Mouse (Mus musculus) heart, embryonic 13.5 days (tissue): ENCODE data around the gene Lgals3bp. TPM values are rescaled to one million over a fixed set of nuclear protein-coding genes. Genes with fewer than 3 reads are reported as not detected.
A peak's percentile ranks its signal among the peaks of the same experiment; 100 is the strongest.

Experiments
- ATAC-seq: fragments of 200-750 bp; cut with Nextera tagmentation; 2 replicates; pipeline ENCODE4 v1.8.0; 2017; ENCODE audit warnings: moderate TSS enrichment; ENCODE audit not compliant: insufficient number of reproducible peaks, low FRiP score, low TSS enrichment; ENCODE audit errors: extremely low read depth
- H3K27ac ChIP-seq: fragments of 300-500 bp; sonication (generic); replicated peaks from 2 replicates; pipeline ENCODE4 v1.5.1; 2015; ENCODE audit warnings: moderate library complexity, mild to moderate bottlenecking, inconsistent platforms
- H3K27me3 ChIP-seq: fragments of 300-500 bp; sonication (generic); replicated peaks from 2 replicates; pipeline ENCODE4 v1.6.1; 2015; ENCODE audit warnings: mild to moderate bottlenecking, inconsistent platforms
- H3K36me3 ChIP-seq: fragments of 300-500 bp; sonication (generic); 2 replicates; pipeline ENCODE4 v1.6.1; 2015; ENCODE audit warnings: mild to moderate bottlenecking, inconsistent platforms
- H3K4me1 ChIP-seq: fragments of 300-500 bp; sonication (generic); 2 replicates; pipeline ENCODE4 v1.6.1; 2015; ENCODE audit warnings: inconsistent platforms
- H3K4me2 ChIP-seq: fragments of 300-500 bp; sonication (generic); 2 replicates; pipeline ENCODE4 v1.6.1; 2015; ENCODE audit warnings: inconsistent platforms, mild to moderate bottlenecking, moderate library complexity
- H3K4me3 ChIP-seq: fragments of 300-500 bp; sonication (generic); 2 replicates; pipeline ENCODE4 v1.5.1; 2015; ENCODE audit warnings: moderate library complexity, mild to moderate bottlenecking, inconsistent platforms
- H3K9ac ChIP-seq: fragments of 300-500 bp; sonication (generic); 2 replicates; pipeline ENCODE4 v1.6.1; 2015; ENCODE audit warnings: inconsistent platforms, mild to moderate bottlenecking, moderate library complexity
- H3K9me3 ChIP-seq: fragments of 300-500 bp; sonication (generic); 2 replicates; pipeline ENCODE4 v1.6.1; 2016; ENCODE audit warnings: inconsistent platforms
- WGBS: fragments of 180-500 bp; shearing (Covaris S2); methylation state at CpG from one replicate; pipeline ENCODE4 v1.1.7; 2015; ENCODE audit warnings: mixed read lengths; 5-methylcytosine and 5-hydroxymethylcytosine counted together
- polyA plus RNA-seq: library from polyadenylated mRNA; unstranded; fragments of >200 nt; fragmentation: Nextera tagmentation; extraction: Ambion mirVana; gene quantifications from 2 replicates; pipeline ENCODE4 v1.2.1, GENCODE M21; 2015

Gene Lgals3bp
- polyA plus RNA-seq, 1 experiment from 2014 or later, result 7.3 TPM

- ATAC-seq, result peak; percentile 91
- peaks cover 38% of the 10 kb centered on the region for H3K4me1 ChIP-seq
- no peaks in the 10 kb centered on the region for H3K9me3 ChIP-seq
- H3K27me3 ChIP-seq, result peaks cover 7% of the 10 kb centered on the region; the same call in 1 of the 2 replicates
- peak within 1 kb of the TSS; percentile 99 for H3K9ac ChIP-seq
- H3K4me2 ChIP-seq, result peak within 1 kb of the TSS; percentile 92
- H3K27ac ChIP-seq, result peak within 1 kb of the TSS; percentile 74
- H3K4me3 ChIP-seq, result peak within 1 kb of the TSS; percentile 88
- WGBS, result under 1% methylated on average over 50 of the region's 50 CpGs
- H3K36me3 ChIP-seq, result peaks cover 30% of the 10 kb centered on the region
These were observed 17.1 kb upstream of the Lgals3bp start, which contains the start of gene Cant1 for GRCm38 (mm10) chr11:118418834-118419504. TSS of gene Cant1 (minus strand) at chr11:118419086.

DNA sequence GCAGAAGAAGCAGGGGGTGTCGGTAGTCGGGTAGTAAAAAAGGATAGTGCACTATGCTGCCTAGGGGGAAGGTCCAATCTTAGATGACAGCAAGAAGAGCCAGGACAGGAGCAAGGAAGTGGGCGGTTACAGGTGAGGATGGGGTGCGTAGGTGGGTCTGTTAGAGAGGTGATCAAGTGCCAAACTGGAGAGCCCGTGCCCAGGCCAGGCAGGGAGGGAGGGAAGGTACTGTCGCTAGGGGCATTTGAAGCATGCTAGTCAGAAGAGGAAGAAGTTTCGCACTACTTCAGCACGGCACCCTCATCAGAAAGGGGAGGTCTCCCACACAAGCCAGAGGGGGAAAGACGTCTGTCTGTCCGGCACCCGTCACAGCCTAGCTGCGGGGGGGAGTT, 16.5 kb upstream of the Lgals3bp start:
- 4% methylated on average over 12 of the region's 12 CpGs for WGBS
- Histone ChIP-seq H3K9me3 (no peaks in the 10 kb centered on the region), H3K4me3 (peak overlapping the region; percentile 88), H3K36me3 (peaks cover 35% of the 10 kb centered on the region), H3K9ac (peak overlapping the region; percentile 99), H3K4me1 (peaks cover 33% of the 10 kb centered on the region), H3K27me3 (peaks cover 7% of the 10 kb centered on the region; the same call in 1 of the 2 replicates), H3K27ac (peak overlapping the region; percentile 74), H3K4me2 (peak overlapping the region; percentile 92)
- ATAC-seq, result no peak

DNA sequence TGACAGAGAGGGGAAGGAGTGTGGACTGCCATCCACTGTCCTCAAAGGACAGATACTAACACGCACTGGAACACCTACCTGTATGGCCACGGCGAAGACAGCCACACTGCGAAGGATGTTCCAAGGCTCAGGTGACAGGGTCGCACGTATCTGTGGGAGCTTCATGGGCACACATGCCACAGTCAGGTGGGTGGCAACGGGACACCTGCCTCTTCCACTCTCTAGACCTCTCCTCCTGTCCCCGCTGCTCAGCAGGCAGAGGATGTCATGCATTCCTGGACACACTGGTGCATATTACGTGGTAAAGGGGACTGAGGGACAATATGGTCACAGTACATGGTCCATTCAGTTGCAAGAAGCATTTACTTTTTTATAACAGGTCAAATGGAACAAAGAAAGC, 15.6 kb upstream of the Lgals3bp start:
- no peak for ATAC-seq
- Histone ChIP-seq H3K9ac (peak overlapping the region; percentile 99; the same call in 1 of the 2 replicates), H3K27me3 (peaks cover 2% of the 10 kb centered on the region; the same call in 1 of the 2 replicates), H3K4me1 (peaks cover 26% of the 10 kb centered on the region), H3K9me3 (no peaks in the 10 kb centered on the region), H3K36me3 (peaks cover 41% of the 10 kb centered on the region), H3K4me3 (no peak overlapping the region), H3K4me2 (peak overlapping the region; percentile 92), H3K27ac (no peak overlapping the region)
- 88% methylated on average over 9 of the region's 9 CpGs for WGBS

DNA sequence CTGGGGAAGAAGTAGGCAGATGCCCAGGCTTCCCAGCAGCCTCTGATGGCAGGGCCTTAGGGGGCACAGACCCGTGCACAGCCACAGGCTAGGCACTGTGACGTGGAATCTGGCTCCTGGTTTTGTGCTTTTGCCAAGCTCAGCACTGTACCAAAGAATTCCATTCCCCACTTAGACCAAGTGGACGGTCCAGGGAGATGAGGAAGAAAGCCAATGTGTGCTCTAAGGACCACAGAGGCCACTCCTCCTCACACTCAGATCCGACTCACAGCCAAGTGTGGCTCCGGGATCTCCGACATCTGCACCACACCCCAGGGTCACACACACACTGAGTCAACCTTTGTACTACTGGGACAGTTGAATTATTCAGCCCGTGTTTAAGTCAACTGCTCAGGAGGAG, 14.2 kb upstream of the Lgals3bp start:
- Histone ChIP-seq H3K9ac (no peak overlapping the region), H3K4me1 (peaks cover 26% of the 10 kb centered on the region), H3K27me3 (no peaks in the 10 kb centered on the region), H3K27ac (no peak overlapping the region), H3K36me3 (peaks cover 47% of the 10 kb centered on the region), H3K4me3 (no peak overlapping the region), H3K4me2 (no peak overlapping the region), H3K9me3 (no peaks in the 10 kb centered on the region)
- 84% methylated on average over 7 of the region's 7 CpGs for WGBS
- no peak for ATAC-seq

DNA sequence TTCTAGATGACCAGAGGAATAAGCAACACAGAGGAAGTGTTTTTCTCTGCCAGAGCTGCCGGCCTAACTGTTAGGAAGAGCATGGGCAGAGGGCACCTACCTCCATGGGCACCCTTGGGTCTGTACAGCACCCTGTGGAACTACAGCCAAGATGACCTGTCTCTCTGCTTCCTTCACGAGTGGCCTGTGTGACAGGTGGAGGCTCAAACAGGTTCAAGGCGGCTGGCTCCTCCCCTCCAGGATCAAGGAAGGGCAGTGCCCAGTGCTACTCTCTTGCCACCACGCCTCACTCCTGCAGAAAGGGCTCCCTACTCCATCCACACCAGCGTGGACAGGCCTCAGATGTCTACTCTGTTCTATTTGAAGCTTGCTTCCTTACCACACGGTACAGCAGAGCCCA, 13.7 kb upstream of the Lgals3bp start:
- 79% methylated on average over 6 of the region's 6 CpGs for WGBS
- Histone ChIP-seq H3K4me2 (no peak overlapping the region), H3K27ac (no peak overlapping the region), H3K9me3 (no peaks in the 10 kb centered on the region), H3K4me1 (peaks cover 26% of the 10 kb centered on the region), H3K9ac (no peak overlapping the region), H3K4me3 (no peak overlapping the region), H3K36me3 (peaks cover 52% of the 10 kb centered on the region), H3K27me3 (no peaks in the 10 kb centered on the region)
- ATAC-seq, result no peak

GRCm38 (mm10) chr11:118414270-118414669, 12.4 kb upstream of the Lgals3bp start:
- peaks cover 65% of the 10 kb centered on the region for H3K36me3 ChIP-seq
- H3K4me1 ChIP-seq, result peaks cover 21% of the 10 kb centered on the region
- H3K27ac ChIP-seq, result no peak overlapping the region
- H3K4me2 ChIP-seq, result no peak overlapping the region
- no peaks in the 10 kb centered on the region for H3K27me3 ChIP-seq
- WGBS, result 89% methylated on average over 5 of the region's 5 CpGs
- no peak overlapping the region for H3K4me3 ChIP-seq
- H3K9ac ChIP-seq, result no peak overlapping the region
- no peak for ATAC-seq
- no peaks in the 10 kb centered on the region for H3K9me3 ChIP-seq

DNA sequence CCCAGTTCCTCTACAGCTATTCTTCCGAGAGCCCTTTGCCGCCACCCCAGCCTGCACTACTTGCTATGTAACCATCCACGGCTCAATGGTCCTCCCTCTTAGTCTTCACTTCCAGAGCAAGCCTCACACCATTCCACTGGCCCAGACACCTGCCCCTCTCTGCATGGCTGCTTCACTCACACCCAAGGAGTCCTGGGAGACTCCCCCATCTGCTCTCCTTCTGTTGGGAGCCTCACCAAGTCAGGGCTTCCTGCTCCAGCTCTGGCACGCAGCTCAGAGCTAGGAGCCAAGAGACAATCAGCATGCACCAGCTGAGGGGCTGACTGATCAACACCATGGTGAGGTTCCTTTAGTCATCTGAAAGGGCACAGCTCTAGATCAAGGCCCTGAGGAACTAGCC, 11.2 kb upstream of the Lgals3bp start:
- 73% methylated on average over 4 of the region's 4 CpGs for WGBS
- Histone ChIP-seq H3K27ac (no peak overlapping the region), H3K4me1 (peaks cover 17% of the 10 kb centered on the region), H3K36me3 (peaks cover 77% of the 10 kb centered on the region), H3K4me3 (no peak overlapping the region), H3K9ac (no peak overlapping the region), H3K9me3 (no peaks in the 10 kb centered on the region), H3K4me2 (no peak overlapping the region), H3K27me3 (no peaks in the 10 kb centered on the region)
- no peak for ATAC-seq

- H3K27ac ChIP-seq, result no peak overlapping the region
- H3K4me3 ChIP-seq, result no peak overlapping the region
- H3K9ac ChIP-seq, result no peak overlapping the region
- no peak for ATAC-seq
- WGBS, result 91% methylated on average over 2 of the region's 2 CpGs
- no peak overlapping the region for H3K4me2 ChIP-seq
- no peaks in the 10 kb centered on the region for H3K9me3 ChIP-seq
- H3K36me3 ChIP-seq, result peaks cover 82% of the 10 kb centered on the region
- no peaks in the 10 kb centered on the region for H3K27me3 ChIP-seq
- H3K4me1 ChIP-seq, result peaks cover 13% of the 10 kb centered on the region
These were observed 10.7 kb upstream of the Lgals3bp start for GRCm38 (mm10) chr11:118412601-118413000.

DNA sequence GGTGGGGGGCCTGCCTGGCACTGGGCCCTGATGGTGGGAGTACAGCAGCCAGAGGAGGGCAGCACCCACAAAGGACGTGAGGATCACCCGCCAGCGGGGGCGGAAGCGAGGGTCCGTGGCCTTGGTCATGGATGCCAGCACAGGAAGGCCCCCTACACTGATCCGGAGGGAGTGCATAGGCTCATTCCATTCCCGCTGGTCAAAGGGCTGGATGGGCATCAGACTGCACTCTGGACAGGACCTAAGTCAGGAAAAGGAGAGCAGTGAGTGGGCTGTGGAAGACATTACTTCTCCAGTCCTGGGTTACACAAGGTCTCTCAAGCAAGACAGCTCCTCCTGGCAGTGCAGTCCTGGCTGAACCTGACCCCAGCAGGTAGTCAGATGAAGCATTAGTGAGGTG, 9.4 kb upstream of the Lgals3bp start:
- Histone ChIP-seq H3K36me3 (peaks cover 89% of the 10 kb centered on the region), H3K27ac (no peak overlapping the region), H3K4me3 (no peak overlapping the region), H3K27me3 (no peaks in the 10 kb centered on the region), H3K9ac (no peak overlapping the region), H3K4me2 (no peak overlapping the region), H3K4me1 (peaks cover 5% of the 10 kb centered on the region; the same call in 1 of the 2 replicates), H3K9me3 (no peaks in the 10 kb centered on the region)
- 88% methylated on average over 8 of the region's 8 CpGs for WGBS
- no peak for ATAC-seq

DNA sequence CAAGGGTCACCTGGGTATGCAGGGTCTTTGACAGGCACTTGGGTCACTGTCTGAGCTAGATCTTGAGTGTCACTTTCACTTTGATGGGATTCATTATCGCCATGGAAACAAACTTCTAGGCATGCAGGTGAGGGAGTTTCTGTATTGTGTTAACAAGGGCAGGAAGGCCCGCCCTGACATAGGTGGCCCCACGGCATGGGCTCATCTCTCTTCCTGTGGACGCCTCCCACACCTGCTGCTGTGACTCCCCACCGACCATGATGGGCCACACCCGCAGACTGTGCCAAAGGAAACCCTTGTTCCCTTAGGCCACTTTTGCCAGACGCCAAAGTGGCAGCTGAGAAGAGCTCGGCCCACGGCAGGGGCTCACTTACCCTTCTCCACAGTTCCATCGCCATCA, 8.6 kb upstream of the Lgals3bp start:
- WGBS, result 90% methylated on average over 10 of the region's 10 CpGs
- Histone ChIP-seq H3K27ac (no peak overlapping the region), H3K4me2 (no peak overlapping the region), H3K36me3 (peaks cover 87% of the 10 kb centered on the region), H3K27me3 (no peaks in the 10 kb centered on the region), H3K9me3 (no peaks in the 10 kb centered on the region), H3K4me3 (no peak overlapping the region), H3K4me1 (peaks cover 5% of the 10 kb centered on the region; the same call in 1 of the 2 replicates), H3K9ac (no peak overlapping the region)
- no peak for ATAC-seq

- Histone ChIP-seq H3K4me3 (no peak overlapping the region), H3K27ac (no peak overlapping the region), H3K4me2 (no peak overlapping the region), H3K27me3 (no peaks in the 10 kb centered on the region), H3K4me1 (peaks cover 5% of the 10 kb centered on the region; the same call in 1 of the 2 replicates), H3K9ac (no peak overlapping the region; the same call in 1 of the 2 replicates), H3K36me3 (peaks cover 83% of the 10 kb centered on the region), H3K9me3 (no peaks in the 10 kb centered on the region)
- ATAC-seq, result no peak
- WGBS, result 80% methylated on average over 1 of the region's 1 CpGs
These were observed 8.2 kb upstream of the Lgals3bp start for GRCm38 (mm10) chr11:118410073-118410444.
